Mouse (Mus musculus) sigmoid colon, adult 10 weeks (tissue): Measurements from ENCODE around the gene Snrpc. TPM values are rescaled to one million over a fixed set of nuclear protein-coding genes. Genes with fewer than 3 reads are reported as not detected.

ENCODE experiments used
- polyA plus RNA-seq: library from polyadenylated mRNA; stranded (reverse); fragments of 350-450 nt; fragmentation: Illumina TruSeq; extraction: RNeasy Lipid Tissue Mini Kit (QIAGEN cat#74804); gene quantifications from one replicate; pipeline ENCODE4 v1.2.3, GENCODE M21; 2014; ENCODE audit warnings: low read depth, low replicate concordance

Snrpc gene
- polyA plus RNA-seq, result 30.4 TPM

GRCm38 (mm10) chr17:27837850-27838249 lies at the start of gene Snrpc:
Snrpc (plus strand) TSS chr17:27838150.

GRCm38 (mm10) chr17:27820568-27821406 lies 17.2 kb upstream of the Snrpc start, which contains the start of gene D17Wsu92e:
D17Wsu92e (minus strand) TSS chr17:27820648.

DNA sequence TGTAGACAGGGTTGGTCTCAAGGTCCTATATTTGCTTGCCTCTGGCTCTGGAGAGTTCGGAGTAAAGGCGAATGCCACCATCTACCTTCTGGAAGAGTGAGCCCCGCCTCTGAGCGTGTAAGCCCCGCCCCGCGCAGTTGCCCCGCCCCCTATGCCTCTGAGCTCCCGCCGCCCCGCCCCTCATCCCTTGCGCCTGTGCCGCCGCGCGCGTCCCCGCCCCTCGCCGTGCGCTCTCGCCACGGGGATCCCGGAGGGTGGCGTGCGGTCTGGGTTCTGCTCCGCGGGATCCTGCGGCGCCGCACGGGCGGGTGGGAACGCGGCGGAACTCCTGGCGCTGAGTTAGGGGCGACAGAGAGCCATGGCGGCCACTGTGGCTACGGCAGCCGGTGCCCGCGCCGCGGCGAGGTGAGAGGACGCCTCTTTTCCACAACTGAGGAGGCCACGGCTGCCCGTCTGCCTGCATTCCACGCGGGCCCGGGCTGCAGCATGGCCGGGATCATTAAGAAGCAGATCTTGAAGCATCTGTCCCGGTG lies 18.4 kb downstream of the Snrpc start, which contains the start of gene Uhrf1bp1:
TSS of gene Uhrf1bp1 (plus strand) at position 177 of the 533 bp plus-strand sequence.

Other genes with a start within 250 kb of the Snrpc start
- gene Nudt3, start 214.7 kb upstream of the Snrpc start, polyA plus RNA-seq, result 17.9 TPM
- not detected for gene RPS10-NUDT3, start 202.9 kb upstream of the Snrpc start, polyA plus RNA-seq
- 46.2 TPM for gene Rps10, start 201.5 kb upstream of the Snrpc start, polyA plus RNA-seq
- gene Pacsin1, start 182.6 kb upstream of the Snrpc start, polyA plus RNA-seq, result 0.57 TPM
- gene Spdef, start 109.2 kb upstream of the Snrpc start, polyA plus RNA-seq, result 3.0 TPM
- 57.7 TPM for gene D17Wsu92e, start 17.5 kb upstream of the Snrpc start, polyA plus RNA-seq
- gene Uhrf1bp1, start 18.3 kb downstream of the Snrpc start, polyA plus RNA-seq, result 1.8 TPM
- gene Anks1, start 71.2 kb downstream of the Snrpc start, polyA plus RNA-seq, result 2.7 TPM
- gene Taf11, start 71.7 kb downstream of the Snrpc start, polyA plus RNA-seq, result 20.8 TPM
- not detected for gene Tcp11, start 242.5 kb downstream of the Snrpc start, polyA plus RNA-seq